Mouse (Mus musculus) intestine, embryonic 14.5 days (tissue): ENCODE data around the gene Haus6. TPM values are rescaled to one million over a fixed set of nuclear protein-coding genes. Genes with fewer than 3 reads are reported as not detected.
A peak's percentile ranks its signal among the peaks of the same experiment; 100 is the strongest.

Experiments used
- ATAC-seq: fragments of 200-750 bp; cut with Nextera tagmentation; replicated peaks from 2 replicates; pipeline ENCODE4 v1.8.0; 2017; ENCODE audit warnings: low read depth, moderate number of reproducible peaks, moderate TSS enrichment, moderate library complexity; ENCODE audit not compliant: low FRiP score, low TSS enrichment
- DNase-seq: peaks from one replicate; pipeline ENCODE4 v3.0.0-alpha.2; 2018; ENCODE audit warnings: low spot score
- H3K27ac ChIP-seq: fragments of 300-500 bp; sonication (generic); 2 replicates; pipeline ENCODE4 v1.5.1; 2014; ENCODE audit warnings: low read depth, mild to moderate bottlenecking, control low read depth
- H3K27me3 ChIP-seq: fragments of 300-500 bp; sonication (generic); replicated peaks from 2 replicates; pipeline ENCODE4 v1.6.1; 2014; ENCODE audit warnings: low read length, control low read depth; ENCODE audit not compliant: control insufficient read depth, insufficient read depth
- H3K36me3 ChIP-seq: fragments of 300-500 bp; sonication (generic); 2 replicates; pipeline ENCODE4 v1.6.1; 2014; ENCODE audit warnings: low read length, control low read depth; ENCODE audit not compliant: control insufficient read depth, insufficient read depth
- H3K4me1 ChIP-seq: fragments of 300-500 bp; sonication (generic); replicated peaks from 2 replicates; pipeline ENCODE4 v1.6.1; 2014; ENCODE audit warnings: low read length, control low read depth, mixed read lengths; ENCODE audit not compliant: control insufficient read depth, insufficient read depth
- H3K4me2 ChIP-seq: fragments of 300-500 bp; sonication (generic); 2 replicates; pipeline ENCODE4 v1.6.1; 2014; ENCODE audit warnings: low read length
- H3K4me3 ChIP-seq: fragments of 300-500 bp; sonication (generic); 2 replicates; pipeline ENCODE4 v1.5.1; 2014; ENCODE audit warnings: low read depth, low read length, control low read depth, mixed read lengths
- H3K9ac ChIP-seq: fragments of 300-500 bp; sonication (generic); 2 replicates; pipeline ENCODE4 v1.6.1; 2014; ENCODE audit warnings: mild to moderate bottlenecking, low read length
- H3K9me3 ChIP-seq: fragments of 300-500 bp; sonication (generic); 2 replicates; pipeline ENCODE4 v1.6.1; 2016; ENCODE audit warnings: low read length, control low read depth; ENCODE audit not compliant: control insufficient read depth
- WGBS: fragments of 180-500 bp; shearing (Covaris S2); extraction: QIAGEN DNeasy Blood & Tissue Kit; methylation state at CpG from one replicate; pipeline ENCODE4 v1.1.7; 2014; 5-methylcytosine and 5-hydroxymethylcytosine counted together
- polyA plus RNA-seq: library from polyadenylated mRNA; unstranded; fragments of >200 nt; fragmentation: Nextera tagmentation; extraction: Ambion mirVana; gene quantifications from 2 replicates; pipeline ENCODE4 v1.2.1, GENCODE M21; 2014

Haus6 gene
- polyA plus RNA-seq, 1 experiment from 2014 or later, result 18.3 TPM

DNA sequence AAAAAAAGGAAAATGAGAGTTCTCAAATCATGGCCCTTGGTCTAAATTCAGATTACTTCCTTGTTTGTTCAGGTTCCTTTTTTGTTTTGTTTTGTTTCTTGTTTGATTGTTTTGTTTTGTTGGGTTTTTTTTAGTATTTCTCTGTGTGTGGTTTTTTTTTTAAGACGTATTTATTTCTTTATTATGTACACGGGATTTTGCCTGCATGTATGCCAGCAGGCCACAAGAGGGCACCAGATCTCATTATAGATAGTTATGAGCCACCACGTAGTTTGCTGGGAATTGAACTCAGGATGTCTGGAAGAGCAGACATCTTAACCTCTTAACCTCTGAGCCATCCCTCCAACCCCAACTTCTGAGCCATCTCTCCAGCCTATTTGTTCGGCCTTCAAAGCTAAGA lies 73.9 kb downstream of the Haus6 start:
- WGBS, result 49% methylated on average over 4 of the region's 4 CpGs
- no peak for ATAC-seq

DNA sequence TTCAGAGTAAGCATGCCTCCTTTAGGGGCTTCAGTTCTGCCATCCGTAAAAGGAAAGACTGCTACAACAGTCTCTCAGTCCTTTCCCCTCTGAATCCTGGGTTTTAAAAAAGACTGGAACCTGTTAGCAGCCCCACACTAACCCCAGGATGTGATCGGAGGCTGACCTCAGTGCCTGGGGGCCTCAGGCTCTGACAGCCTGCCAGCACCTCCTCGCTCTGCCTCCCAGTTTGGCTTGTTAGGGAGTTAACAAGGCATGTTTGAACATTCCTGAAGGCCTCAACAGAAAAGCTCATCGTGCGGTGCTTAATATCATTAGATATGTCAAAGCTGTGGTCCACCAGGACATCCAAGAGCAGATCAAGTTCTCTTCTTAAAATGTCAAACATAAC lies 77.8 kb downstream of the Haus6 start:
- H3K9ac ChIP-seq, result no peak overlapping the region
- H3K4me2 ChIP-seq, result no peak overlapping the region
- H3K27me3 ChIP-seq, result no peaks in the 10 kb centered on the region
- WGBS, result 52% methylated on average over 5 of the region's 5 CpGs
- no peaks in the 10 kb centered on the region for H3K36me3 ChIP-seq
- H3K4me3 ChIP-seq, result no peak overlapping the region
- H3K27ac ChIP-seq, result no peak overlapping the region
- no peaks in the 10 kb centered on the region for H3K4me1 ChIP-seq
- no peaks in the 10 kb centered on the region for H3K9me3 ChIP-seq
- ATAC-seq, result no peak
- DNase-seq, result peak; percentile 33

More for the DNA sequence above, 73.9 kb downstream of the Haus6 start:
- Histone ChIP-seq H3K4me3 (no peak overlapping the region), H3K27ac (no peak overlapping the region), H3K9ac (no peak overlapping the region), H3K4me2 (no peak overlapping the region), H3K4me1 (no peaks in the 10 kb centered on the region), H3K9me3 (no peaks in the 10 kb centered on the region), H3K36me3 (no peaks in the 10 kb centered on the region), H3K27me3 (no peaks in the 10 kb centered on the region)
- no peak for DNase-seq

DNA sequence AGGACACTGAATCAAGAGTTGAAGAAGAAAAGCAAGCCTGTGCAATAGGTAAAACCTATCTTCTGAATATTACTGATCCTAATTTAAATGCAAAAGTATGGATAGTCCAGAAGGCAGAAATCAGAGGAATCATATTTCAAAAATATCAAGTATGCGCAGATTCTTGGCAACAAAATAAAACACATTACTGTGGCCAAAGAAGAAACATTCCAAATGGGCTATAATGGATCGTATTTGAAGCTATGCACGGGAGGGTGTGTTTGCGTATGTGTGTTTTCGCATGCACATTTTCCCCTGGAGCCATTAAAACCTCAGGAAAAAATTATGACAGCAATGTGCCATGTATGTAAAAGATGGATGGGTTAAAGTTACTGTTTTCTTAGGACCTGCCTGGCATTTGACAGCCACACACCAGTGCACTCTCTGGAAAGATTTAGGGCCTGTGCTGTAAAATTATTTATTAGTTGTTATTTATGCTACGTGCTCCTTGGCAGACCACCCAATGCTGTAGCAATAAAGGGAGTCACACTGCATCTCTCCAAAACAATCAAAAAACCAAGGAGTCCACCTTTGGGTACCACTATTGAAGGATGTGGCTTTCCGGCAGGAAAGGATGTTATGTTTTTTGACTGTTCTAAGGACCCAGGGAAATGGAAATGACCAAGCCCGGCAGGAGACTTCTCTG lies 78.3 kb downstream of the Haus6 start:
- Histone ChIP-seq H3K27me3 (no peaks in the 10 kb centered on the region), H3K4me1 (no peaks in the 10 kb centered on the region), H3K4me2 (no peak overlapping the region), H3K9me3 (no peaks in the 10 kb centered on the region), H3K27ac (no peak overlapping the region), H3K36me3 (no peaks in the 10 kb centered on the region), H3K9ac (no peak overlapping the region), H3K4me3 (no peak overlapping the region)
- DNase-seq, result peak; percentile 18
- 62% methylated on average over 8 of the region's 8 CpGs for WGBS
- ATAC-seq, result no peak

DNA sequence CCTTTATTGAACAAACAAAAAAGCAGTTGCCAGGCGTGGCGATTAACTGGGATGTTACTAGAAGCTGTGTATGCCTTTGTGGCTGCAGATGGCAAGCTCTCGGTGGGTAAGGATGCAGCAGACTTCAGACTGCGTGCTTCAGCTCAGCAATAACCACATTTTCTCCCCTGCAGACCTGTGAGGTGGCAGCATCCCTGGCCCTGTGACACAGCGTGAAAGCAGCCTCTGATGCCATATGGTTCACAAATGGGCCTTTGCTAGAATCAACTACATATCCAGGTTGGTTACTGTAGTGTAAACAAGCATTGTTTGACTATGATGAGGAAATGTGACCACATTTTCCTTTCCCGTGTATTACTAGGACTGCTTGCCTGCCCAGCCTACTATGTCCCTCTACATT lies 82.7 kb downstream of the Haus6 start:
- no peak overlapping the region for H3K4me2 ChIP-seq
- no peaks in the 10 kb centered on the region for H3K4me1 ChIP-seq
- no peak overlapping the region for H3K4me3 ChIP-seq
- no peaks in the 10 kb centered on the region for H3K9me3 ChIP-seq
- H3K27me3 ChIP-seq, result no peaks in the 10 kb centered on the region
- H3K36me3 ChIP-seq, result no peaks in the 10 kb centered on the region
- 78% methylated on average over 6 of the region's 6 CpGs for WGBS
- no peak for ATAC-seq
- H3K9ac ChIP-seq, result no peak overlapping the region
- no peak overlapping the region for H3K27ac ChIP-seq
- no peak for DNase-seq

Other genes with a start within 250 kb of the Haus6 start
- not detected in 2 replicates for gene Saxo1, start 53.7 kb downstream of the Haus6 start, polyA plus RNA-seq
- gene Rraga, start 36.4 kb downstream of the Haus6 start, polyA plus RNA-seq, result 81.0 and 83.1 TPM in 2 replicates
- 75.1 and 78.0 TPM in 2 replicates for gene Plin2, start 58.0 kb upstream of the Haus6 start, polyA plus RNA-seq
- 7.4 and 9.3 TPM in 2 replicates for gene Dennd4c, start 136.5 kb upstream of the Haus6 start, polyA plus RNA-seq
- 878 and 915 TPM in 2 replicates for gene Rps6, start 245.4 kb upstream of the Haus6 start, polyA plus RNA-seq